ENCODE assay signal across 8 mouse cellular contexts in the genomic region with DNA sequence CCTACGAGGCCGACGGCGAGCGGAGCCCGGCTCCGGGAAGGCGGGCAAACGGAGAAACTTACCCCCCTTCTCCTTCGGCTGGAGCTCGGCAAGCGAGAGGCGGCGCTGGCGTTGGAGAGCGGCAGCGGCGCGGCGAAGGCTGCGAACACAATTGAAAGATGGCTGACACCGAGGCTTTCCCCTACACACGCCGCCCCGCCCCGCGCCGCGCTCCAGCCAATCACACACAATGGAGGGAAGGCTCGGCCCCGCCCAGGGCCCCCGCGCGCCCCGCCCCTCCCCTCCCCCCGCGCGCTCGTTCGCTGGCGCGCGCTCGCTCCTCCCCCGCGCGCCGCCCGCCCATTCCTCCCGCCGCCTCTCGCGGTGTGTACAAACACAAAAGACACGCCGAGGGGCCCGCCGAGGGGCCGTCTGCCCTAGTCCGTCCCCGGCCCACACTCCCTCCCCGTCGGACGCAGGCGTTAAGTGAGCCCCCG. TPM values are rescaled to one million over a fixed set of nuclear protein-coding genes. Genes with fewer than 3 reads are reported as not detected.
DNase-seq lines count a peak whose midpoint lies in the region; ATAC-seq and TF ChIP-seq lines count a peak whose summit lies in the region.

No protein-coding gene starts in this region.

- TF ChIP-seq POLR2A in lung, adult 2 months (IDR thresholded peaks at IDR 0.05; ENCODE audit: borderline replicate concordance, extremely low read depth, low read depth, low read length): peak; percentile 93

- DNase-seq in G1E (ENCODE audit: low spot score): peak; percentile 84
- peak; percentile 95 to 97 for DNase-seq in cerebellum, adult 18-20 months
- peak; percentile 96 to 97 for DNase-seq in heart, postnatal 36 days
- peak; percentile 92 to 97 for DNase-seq in layer of hippocampus, adult 2 months (ENCODE audit: low spot score in 2 of 2)
- peak; percentile 96 for DNase-seq in lung, adult 2 months
- peak; percentile 97 for DNase-seq in testis, postnatal 10 days (ENCODE audit: low spot score)

- H3K36me3 ChIP-seq in G1E (replicated peaks): peaks cover 35% of the 10 kb centered on the region
- H3K36me3 ChIP-seq in forebrain, embryonic 16.5 days (ENCODE audit: control insufficient read depth, insufficient read depth): peaks cover 11% of the 10 kb centered on the region
- H3K36me3 ChIP-seq in neural tube, embryonic 15.5 days: peaks cover 18% of the 10 kb centered on the region

- peak overlapping the region; percentile 100 for H3K9ac ChIP-seq in forebrain, embryonic 16.5 days (replicated peaks; ENCODE audit: low read depth, low read length)
- H3K9ac ChIP-seq in neural tube, embryonic 15.5 days (replicated peaks): peak overlapping the region; percentile 99

- WGBS in forebrain, embryonic 16.5 days: 1% methylated on average over 30 of the region's 65 CpGs
- WGBS in lung, adult 2 months: 1% methylated on average over 51 of the region's 65 CpGs
- 2% methylated on average over 40 of the region's 65 CpGs for WGBS in neural tube, embryonic 15.5 days

- no peaks in the 10 kb centered on the region for H3K27me3 ChIP-seq in G1E (ENCODE audit: insufficient read depth, low read length)
- H3K27me3 ChIP-seq in forebrain, embryonic 16.5 days (replicated peaks; ENCODE audit: control insufficient read depth, insufficient read depth, low read length): no peaks in the 10 kb centered on the region
- no peaks in the 10 kb centered on the region for H3K27me3 ChIP-seq in neural tube, embryonic 15.5 days (replicated peaks)

- H3K9me3 ChIP-seq in G1E (replicated peaks): no peaks in the 10 kb centered on the region
- H3K9me3 ChIP-seq in forebrain, embryonic 16.5 days (ENCODE audit: control insufficient read depth, low read length): no peaks in the 10 kb centered on the region
- H3K9me3 ChIP-seq in neural tube, embryonic 15.5 days (replicated peaks): no peaks in the 10 kb centered on the region

- intact Hi-C loops in heart, postnatal 36 days (cut with DNase I): loop anchor here (1.0 to 5.0 kb wide), 3 partner anchors 37 to 204 kb away; a partner anchor contains a TSS

- peak overlapping the region; percentile 84 for H3K4me3 ChIP-seq in G1E (ENCODE audit: low read depth, low read length)
- H3K4me3 ChIP-seq in forebrain, embryonic 16.5 days (replicated peaks; ENCODE audit: low read length): peak overlapping the region; percentile 88
- peak overlapping the region; percentile 83 for H3K4me3 ChIP-seq in layer of hippocampus, adult 2 months
- peak overlapping the region; percentile 99 for H3K4me3 ChIP-seq in lung, adult 2 months (replicated peaks; ENCODE audit: extremely low read depth, low read depth, low read length)
- peak overlapping the region; percentile 97 for H3K4me3 ChIP-seq in neural tube, embryonic 15.5 days (replicated peaks)

- H3K4me2 ChIP-seq in forebrain, embryonic 16.5 days (ENCODE audit: low read length): peak overlapping the region; percentile 62; the same call in 1 of the 2 replicates
- H3K4me2 ChIP-seq in neural tube, embryonic 15.5 days: peak overlapping the region; percentile 65

- peaks cover 45% of the 10 kb centered on the region for H3K4me1 ChIP-seq in G1E (ENCODE audit: insufficient read depth, low read depth, low read length)
- H3K4me1 ChIP-seq in forebrain, embryonic 16.5 days (replicated peaks; ENCODE audit: control insufficient read depth, insufficient read depth, low read length): peaks cover 37% of the 10 kb centered on the region
- peaks cover 6% of the 10 kb centered on the region for H3K4me1 ChIP-seq in lung, adult 2 months (ENCODE audit: control insufficient read depth, insufficient read depth, low read length)
- H3K4me1 ChIP-seq in neural tube, embryonic 15.5 days: peaks cover 43% of the 10 kb centered on the region

- H3K27ac ChIP-seq in forebrain, embryonic 16.5 days (ENCODE audit: low read length): peak overlapping the region; percentile 99
- peak overlapping the region; percentile 98 for H3K27ac ChIP-seq in layer of hippocampus, adult 2 months
- peak overlapping the region; percentile 99 for H3K27ac ChIP-seq in neural tube, embryonic 15.5 days (replicated peaks)

- no peak for TF ChIP-seq CTCF in G1E (IDR thresholded peaks at IDR 0.05; ENCODE audit: low read depth, low read length)
- no peak for TF ChIP-seq CTCF in layer of hippocampus, adult 2 months (conservative IDR thresholded peaks at IDR 0.05)
- TF ChIP-seq CTCF in lung, adult 2 months (IDR thresholded peaks at IDR 0.05; ENCODE audit: insufficient read depth, low read length): no peak

- ATAC-seq in G1E (ENCODE audit: extremely low read depth, insufficient number of reproducible peaks, low FRiP score, poor library complexity, severe bottlenecking): peak; percentile 74
- ATAC-seq in forebrain, embryonic 16.5 days: peak; percentile 96
- peak; percentile 95 for ATAC-seq in neural tube, embryonic 15.5 days (ENCODE audit: low FRiP score)

RNA-seq across cellular contexts. Expression of a gene that starts 0.3 kb away (rescaled TPM):
- 1,182 and 1,327 TPM in 2 replicates for total RNA-seq in G1E (2014; fragmentation: Nextera tagmentation)
- total RNA-seq in G1E (2017): 2,511 and 3,138 TPM in 2 replicates
- polyA plus RNA-seq in G1E (2012): 1,136 and 1,527 TPM in 2 replicates
- 3,503 and 3,633 TPM in 2 replicates for polyA plus RNA-seq in forebrain, embryonic 16.5 days (2015; fragmentation: Nextera tagmentation; extraction: Ambion mirVana)
- 100 to 1,000 TPM; 457 to 506 TPM for total RNA-seq in heart, postnatal 36 days (2021)
- 100 to 1,000 TPM; 319 to 351 TPM for total RNA-seq in layer of hippocampus, adult 2 months (2021)
- polyA plus RNA-seq in lung, adult 2 months (2012; rRNA removed): 282 and 339 TPM in 2 replicates
- polyA plus RNA-seq in neural tube, embryonic 15.5 days (2015; fragmentation: Nextera tagmentation; extraction: Ambion mirVana): 2,562 and 2,745 TPM in 2 replicates

RNA-seq across cellular contexts. Expression of a gene that starts 37.5 kb away (rescaled TPM):
- total RNA-seq in G1E (2014; fragmentation: Nextera tagmentation) (41.0 and 43.2 TPM in 2 replicates), G1E (2017) (52.6 and 72.2 TPM in 2 replicates)
- polyA plus RNA-seq in G1E (2012): 37.2 and 51.6 TPM in 2 replicates
- 36.6 and 41.9 TPM in 2 replicates for polyA plus RNA-seq in forebrain, embryonic 16.5 days (2015; fragmentation: Nextera tagmentation; extraction: Ambion mirVana)
- total RNA-seq in heart, postnatal 36 days (2021): 10 to 100 TPM; 10.3 to 14.2 TPM
- 10 to 100 TPM; 22.9 TPM for total RNA-seq in layer of hippocampus, adult 2 months (2021)
- polyA plus RNA-seq in lung, adult 2 months (2012; rRNA removed): 8.7 and 11.1 TPM in 2 replicates
- polyA plus RNA-seq in neural tube, embryonic 15.5 days (2015; fragmentation: Nextera tagmentation; extraction: Ambion mirVana): 28.0 and 30.8 TPM in 2 replicates

Comparison
In these comparisons a context has a peak if more than half of its experiments do, and no peak if none do; other contexts are left out.
1. Peak in every context shown above with its lines: DNase-seq, ATAC-seq, H3K4me3 ChIP-seq and H3K27ac ChIP-seq.